Mouse (Mus musculus): ENCODE results near the gene Rgs9. TPM values are rescaled to one million over a fixed set of nuclear protein-coding genes. Genes with fewer than 3 reads are reported as not detected.

The Rgs9 gene
- polyA plus RNA-seq, 1 experiment from 2014 or later, result 0.99 TPM

DNA sequence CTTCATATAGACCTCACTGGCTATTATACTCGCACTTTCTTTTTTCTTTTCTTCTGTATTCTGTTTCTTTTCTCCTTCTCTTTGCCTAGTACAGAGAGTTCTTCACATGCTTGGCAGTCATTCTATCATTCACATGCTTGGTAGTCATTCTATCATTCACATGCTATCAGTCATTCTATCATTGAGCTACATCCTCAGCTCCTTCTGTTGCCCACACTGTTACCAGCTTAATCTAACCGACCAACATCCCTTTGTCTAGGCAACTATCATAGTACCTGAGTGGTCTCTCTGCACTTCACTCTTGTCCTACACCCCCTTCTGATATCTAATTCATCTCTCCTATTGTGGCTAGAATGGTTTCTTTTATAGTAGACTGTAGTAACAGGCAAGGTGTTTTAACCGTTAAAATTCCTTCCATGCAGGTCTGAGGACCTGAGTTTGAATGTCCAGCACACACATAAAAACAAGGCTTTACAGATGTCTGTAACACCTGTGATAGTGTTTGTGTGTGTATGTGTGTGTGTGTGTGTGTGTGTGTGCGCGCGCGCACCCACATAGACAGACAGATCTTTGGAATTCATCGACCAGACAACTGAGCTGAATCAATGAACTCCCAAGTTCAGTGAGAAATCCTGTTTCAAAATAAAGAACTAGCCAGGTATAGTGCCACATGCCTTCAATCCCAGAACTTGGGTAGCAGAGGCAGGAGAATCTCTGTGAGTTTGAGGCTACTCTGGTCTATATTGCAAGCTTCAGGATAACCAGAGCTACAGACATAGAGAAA, 41.4 kb upstream of the Rgs9 start:
- Histone ChIP-seq H3K4me2 (ENCODE audit: low read length) (no peak overlapping the region), H3K27ac (no peak overlapping the region), H3K4me1 (replicated peaks; ENCODE audit: insufficient read depth, low read length) (peaks cover 1% of the 10 kb centered on the region; the same call in 1 of the 2 replicates), H3K9me3 (replicated peaks; ENCODE audit: low read length) (no peaks in the 10 kb centered on the region), H3K9ac (ENCODE audit: low read depth, low read length) (no peak overlapping the region), H3K4me3 (replicated peaks; ENCODE audit: low read depth, low read length) (no peak overlapping the region), H3K27me3 (ENCODE audit: insufficient read depth, low read length) (no peaks in the 10 kb centered on the region), H3K36me3 (ENCODE audit: insufficient read depth, low read length) (no peaks in the 10 kb centered on the region)
- ATAC-seq (replicated peaks; ENCODE audit: low FRiP score, low read depth) (no peak), DNase-seq (ENCODE audit: low spot score) (no peak)
- WGBS, result 95% methylated on average over 8 of the region's 8 CpGs
- TF ChIP-seq CTCF (IDR thresholded peaks at IDR 0.05; ENCODE audit: low read depth), result no peak

GRCm38 (mm10) chr11:109335890-109336289, 38.0 kb upstream of the Rgs9 start:
- ATAC-seq (replicated peaks; ENCODE audit: low FRiP score, low read depth) (no peak), DNase-seq (ENCODE audit: low spot score) (no peak)
- Histone ChIP-seq H3K27ac (no peak overlapping the region), H3K4me2 (ENCODE audit: low read length) (no peak overlapping the region), H3K9me3 (replicated peaks; ENCODE audit: low read length) (no peaks in the 10 kb centered on the region), H3K36me3 (ENCODE audit: insufficient read depth, low read length) (no peaks in the 10 kb centered on the region), H3K9ac (ENCODE audit: low read depth, low read length) (no peak overlapping the region), H3K4me3 (replicated peaks; ENCODE audit: low read depth, low read length) (no peak overlapping the region), H3K27me3 (ENCODE audit: insufficient read depth, low read length) (no peaks in the 10 kb centered on the region), H3K4me1 (replicated peaks; ENCODE audit: insufficient read depth, low read length) (no peaks in the 10 kb centered on the region)
- WGBS, result 57% methylated on average over 6 of the region's 6 CpGs
- no peak for TF ChIP-seq CTCF (IDR thresholded peaks at IDR 0.05; ENCODE audit: low read depth)

GRCm38 (mm10) chr11:109334773-109335172, 36.8 kb upstream of the Rgs9 start:
- H3K4me1 ChIP-seq (replicated peaks; ENCODE audit: insufficient read depth, low read length), result no peaks in the 10 kb centered on the region
- ATAC-seq (replicated peaks; ENCODE audit: low FRiP score, low read depth), result no peak
- no peak overlapping the region for H3K4me2 ChIP-seq (ENCODE audit: low read length)
- TF ChIP-seq CTCF (IDR thresholded peaks at IDR 0.05; ENCODE audit: low read depth), result no peak
- H3K27me3 ChIP-seq (ENCODE audit: insufficient read depth, low read length), result no peaks in the 10 kb centered on the region
- H3K36me3 ChIP-seq (ENCODE audit: insufficient read depth, low read length), result no peaks in the 10 kb centered on the region
- H3K9ac ChIP-seq (ENCODE audit: low read depth, low read length), result no peak overlapping the region
- 93% methylated on average over 4 of the region's 4 CpGs for WGBS
- no peak overlapping the region for H3K27ac ChIP-seq
- H3K4me3 ChIP-seq (replicated peaks; ENCODE audit: low read depth, low read length), result no peak overlapping the region
- no peaks in the 10 kb centered on the region for H3K9me3 ChIP-seq (replicated peaks; ENCODE audit: low read length)
- DNase-seq (ENCODE audit: low spot score), result no peak

- H3K27ac ChIP-seq, result no peak overlapping the region
- H3K4me2 ChIP-seq (ENCODE audit: low read length), result no peak overlapping the region
- TF ChIP-seq CTCF (IDR thresholded peaks at IDR 0.05; ENCODE audit: low read depth), result no peak
- H3K9ac ChIP-seq (ENCODE audit: low read depth, low read length), result no peak overlapping the region
- H3K27me3 ChIP-seq (ENCODE audit: insufficient read depth, low read length), result no peaks in the 10 kb centered on the region
- ATAC-seq (replicated peaks; ENCODE audit: low FRiP score, low read depth) (no peak), DNase-seq (ENCODE audit: low spot score) (no peak)
- WGBS, result 49% methylated on average over 6 of the region's 6 CpGs
- no peaks in the 10 kb centered on the region for H3K36me3 ChIP-seq (ENCODE audit: insufficient read depth, low read length)
- no peaks in the 10 kb centered on the region for H3K4me1 ChIP-seq (replicated peaks; ENCODE audit: insufficient read depth, low read length)
- H3K9me3 ChIP-seq (replicated peaks; ENCODE audit: low read length), result no peaks in the 10 kb centered on the region
- H3K4me3 ChIP-seq (replicated peaks; ENCODE audit: low read depth, low read length), result no peak overlapping the region
Observed at GRCm38 (mm10) chr11:109332722-109333121, 34.8 kb upstream of the Rgs9 start.

- WGBS, result 2% methylated on average over 6 of the region's 6 CpGs
- 0 out of 2 replicates have a peak overlapping the region, but pooled peaks have one; percentile 6 for H3K27ac ChIP-seq
Observed at GRCm38 (mm10) chr11:109331424-109331824, 33.5 kb upstream of the Rgs9 start.

DNA sequence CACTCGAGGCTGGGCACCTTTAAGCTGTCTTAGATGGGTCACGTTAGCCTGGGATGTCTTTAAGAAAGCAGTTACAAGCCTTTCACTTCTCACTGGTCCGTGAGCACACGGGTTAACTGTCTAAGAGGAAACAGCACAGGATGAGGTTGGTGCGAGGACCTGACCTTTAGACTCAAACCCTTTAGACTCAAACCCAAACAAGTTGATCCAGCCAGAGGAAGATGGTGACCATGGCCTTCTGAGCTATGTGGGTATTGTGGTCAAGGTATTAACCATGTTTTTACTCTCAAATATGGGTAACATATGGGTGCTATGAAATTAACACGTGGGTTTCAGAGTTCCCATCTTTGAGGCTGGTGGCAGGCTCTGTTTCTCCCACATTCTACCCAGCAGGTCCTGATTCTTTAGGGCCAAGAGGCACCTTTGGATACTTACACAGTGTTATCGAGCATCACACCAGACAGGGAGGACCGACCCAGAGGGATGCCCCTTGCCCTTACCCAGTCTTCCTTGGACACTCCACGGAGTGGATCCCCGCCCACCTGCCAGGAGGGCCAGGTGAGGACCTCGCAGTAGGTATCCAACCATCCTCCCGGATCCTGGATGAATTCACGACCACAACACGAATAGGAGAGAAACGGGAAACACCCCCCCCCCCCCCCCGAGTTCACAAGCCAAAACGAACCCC, 32.9 kb upstream of the Rgs9 start:
- Histone ChIP-seq H3K4me3 (replicated peaks; ENCODE audit: low read depth, low read length) (no peak overlapping the region), H3K27ac (no peak overlapping the region)
- 35% methylated on average over 15 of the region's 17 CpGs for WGBS

More at GRCm38 (mm10) chr11:109331424-109331824, 33.5 kb upstream of the Rgs9 start:
- Histone ChIP-seq H3K4me1 (replicated peaks; ENCODE audit: insufficient read depth, low read length) (no peaks in the 10 kb centered on the region), H3K36me3 (ENCODE audit: insufficient read depth, low read length) (no peaks in the 10 kb centered on the region), H3K27me3 (ENCODE audit: insufficient read depth, low read length) (no peaks in the 10 kb centered on the region), H3K4me2 (ENCODE audit: low read length) (peak overlapping the region; percentile 66), H3K4me3 (replicated peaks; ENCODE audit: low read depth, low read length) (peak overlapping the region; percentile 34), H3K9ac (ENCODE audit: low read depth, low read length) (0 out of 2 replicates have a peak overlapping the region, but pooled peaks have one; percentile 28), H3K9me3 (replicated peaks; ENCODE audit: low read length) (no peaks in the 10 kb centered on the region)
- peak; percentile 92 for ATAC-seq (replicated peaks; ENCODE audit: low FRiP score, low read depth)
- DNase-seq (ENCODE audit: low spot score), result peak; percentile 98
- peak; percentile 96 for TF ChIP-seq CTCF (IDR thresholded peaks at IDR 0.05; ENCODE audit: low read depth)

More for the DNA sequence above, 32.9 kb upstream of the Rgs9 start:
- ATAC-seq (replicated peaks; ENCODE audit: low FRiP score, low read depth), result peak; percentile 54; the same call in 1 of the 2 replicates
- no peak overlapping the region for H3K9ac ChIP-seq (ENCODE audit: low read depth, low read length)
- no peaks in the 10 kb centered on the region for H3K9me3 ChIP-seq (replicated peaks; ENCODE audit: low read length)
- no peaks in the 10 kb centered on the region for H3K27me3 ChIP-seq (ENCODE audit: insufficient read depth, low read length)
- no peaks in the 10 kb centered on the region for H3K4me1 ChIP-seq (replicated peaks; ENCODE audit: insufficient read depth, low read length)
- no peaks in the 10 kb centered on the region for H3K36me3 ChIP-seq (ENCODE audit: insufficient read depth, low read length)
- no peak for TF ChIP-seq CTCF (IDR thresholded peaks at IDR 0.05; ENCODE audit: low read depth)
- no peak for DNase-seq (ENCODE audit: low spot score)
- peak overlapping the region; percentile 66 for H3K4me2 ChIP-seq (ENCODE audit: low read length)

Measured in kidney, postnatal 0 days (tissue).